26 mouse cellular contexts compared by ENCODE assay signal in the genomic region with DNA sequence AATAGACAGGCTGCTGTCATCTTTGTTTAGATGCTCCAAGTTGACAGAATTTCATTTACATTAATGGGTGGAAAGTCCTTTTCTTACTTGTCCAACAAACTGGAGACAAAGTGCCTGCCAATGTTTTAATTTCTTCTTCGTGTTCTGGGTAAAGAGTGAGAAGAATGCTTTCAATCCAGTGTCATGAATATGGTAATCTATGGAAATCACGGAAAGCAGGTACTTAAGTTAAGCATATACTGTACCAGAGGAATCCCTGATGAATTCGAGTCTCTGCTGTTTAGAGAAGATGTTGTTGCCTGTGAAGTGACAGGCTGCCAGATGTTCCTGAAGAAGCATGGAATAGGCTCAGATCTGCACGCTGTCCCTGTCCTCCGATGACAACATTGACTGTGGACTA.
"Had no signal": no experiment of that assay in that cellular context is flagged by ENCODE, and none has a peak within 500 bp of the region (broad histone marks: within the 10 kb centered on the region; RNA-seq: fewer than 3 reads in every experiment).

No protein-coding gene starts in this region.

- ATAC-seq: hindbrain, embryonic 16.5 days; inflammation-experienced regulatory T-cells, adult 6 months; intestine, embryonic 15.5 days; intestine, postnatal 0 days had no signal

- H3K4me1 ChIP-seq: heart, embryonic 10.5 days; heart, embryonic 12.5 days; hindbrain, embryonic 10.5 days; hindbrain, embryonic 12.5 days; intestine, embryonic 15.5 days; limb, embryonic 10.5 days; limb, embryonic 12.5 days; liver, embryonic 13.5 days; liver, embryonic 15.5 days had no signal

- H3K9ac ChIP-seq: heart, embryonic 12.5 days; hindbrain, embryonic 12.5 days; hindbrain, embryonic 14.5 days; intestine, embryonic 15.5 days; limb, embryonic 12.5 days; liver, embryonic 13.5 days; liver, embryonic 15.5 days had no signal

- H3K4me2 ChIP-seq: heart, embryonic 12.5 days; hindbrain, embryonic 12.5 days; hindbrain, embryonic 14.5 days; intestine, embryonic 15.5 days; limb, embryonic 12.5 days; liver, embryonic 11.5 days; liver, embryonic 13.5 days; liver, embryonic 15.5 days had no signal

- DNase-seq: gastrocnemius, postnatal 14 days; heart, adult 18-20 months; heart, postnatal 10 days; heart, postnatal 4 days; kidney, adult 18-20 months; kidney, adult 8-10 months; kidney, postnatal 10 days; kidney, postnatal 25 days; kidney, postnatal 4 days; liver; liver, embryonic 13.5 days had no signal

- H3K27me3 ChIP-seq: heart, embryonic 12.5 days; hindbrain, embryonic 12.5 days; intestine, embryonic 15.5 days; limb, embryonic 12.5 days; liver, embryonic 13.5 days; liver, embryonic 15.5 days had no signal

- H3K4me3 ChIP-seq: heart, embryonic 10.5 days; heart, embryonic 12.5 days; hindbrain, embryonic 10.5 days; hindbrain, embryonic 12.5 days; intestine, embryonic 15.5 days; layer of hippocampus, adult 2 months; left cerebral cortex, adult 2 months; limb, embryonic 10.5 days; limb, embryonic 12.5 days; liver, embryonic 13.5 days; liver, embryonic 15.5 days had no signal

- H3K36me3 ChIP-seq: heart, embryonic 10.5 days; heart, embryonic 12.5 days; hindbrain, embryonic 10.5 days; hindbrain, embryonic 12.5 days; intestine, embryonic 15.5 days; limb, embryonic 10.5 days; limb, embryonic 12.5 days; liver, embryonic 13.5 days; liver, embryonic 15.5 days had no signal

- H3K9me3 ChIP-seq: heart, embryonic 10.5 days; heart, embryonic 12.5 days; hindbrain, embryonic 10.5 days; hindbrain, embryonic 12.5 days; intestine, embryonic 15.5 days; limb, embryonic 10.5 days; limb, embryonic 12.5 days; liver, embryonic 13.5 days; liver, embryonic 15.5 days had no signal

- H3K27ac ChIP-seq: heart, embryonic 10.5 days; hindbrain, embryonic 10.5 days; hindbrain, embryonic 12.5 days; hindbrain, embryonic 14.5 days; intestine, embryonic 15.5 days; layer of hippocampus, adult 2 months; left cerebral cortex, adult 2 months; limb, embryonic 10.5 days; limb, embryonic 12.5 days; liver, embryonic 13.5 days; liver, embryonic 15.5 days had no signal
